Mouse (Mus musculus) kidney, adult 2 months (tissue): ENCODE measurements around the gene Tmem94. TPM values are rescaled to one million over a fixed set of nuclear protein-coding genes. Genes with fewer than 3 reads are reported as not detected.

Source experiments
- DNase-seq: peaks from one replicate; pipeline ENCODE4 v3.0.0; 2021
- H3K27ac ChIP-seq: fragments of 200-500 bp; 2 replicates; pipeline ENCODE4 v1.5.1; 2012; ENCODE audit warnings: low read depth, low read length, control low read depth, inconsistent platforms; ENCODE audit not compliant: insufficient read depth
- H3K27me3 ChIP-seq: fragments of 200-500 bp; replicated peaks from 2 replicates; pipeline ENCODE4 v1.6.1; 2012; ENCODE audit warnings: mild to moderate bottlenecking, moderate library complexity, low read length, inconsistent platforms; ENCODE audit not compliant: control insufficient read depth, insufficient read depth
- H3K36me3 ChIP-seq: fragments of 200-500 bp; 2 replicates; pipeline ENCODE4 v1.6.1; 2012; ENCODE audit warnings: mild to moderate bottlenecking, moderate library complexity, low read length, inconsistent platforms; ENCODE audit not compliant: control insufficient read depth, insufficient read depth
- H3K4me1 ChIP-seq: fragments of 200-500 bp; 2 replicates; pipeline ENCODE4 v1.6.1; 2011; ENCODE audit warnings: low read length; ENCODE audit not compliant: control insufficient read depth, insufficient read depth
- H3K4me3 ChIP-seq: fragments of 200-500 bp; 2 replicates; pipeline ENCODE4 v1.5.1; 2011; ENCODE audit warnings: mild to moderate bottlenecking, low read depth, low read length, control low read depth; ENCODE audit not compliant: insufficient read depth
- CTCF ChIP-seq: fragments of 200-500 bp; conservative IDR thresholded peaks from 2 replicates; pipeline ENCODE4 v1.5.1; 2011; ENCODE audit warnings: low read depth, mild to moderate bottlenecking, control low read depth, low read length, moderate library complexity, mixed read lengths; ENCODE audit not compliant: insufficient read depth, insufficient read length
- POLR2A ChIP-seq: fragments of 200-500 bp; IDR thresholded peaks from one replicate; pipeline ENCODE4 v1.6.1; 2011; ENCODE audit warnings: low read depth, low read length, control low read depth
- WGBS: fragments of 180-500 bp; shearing (Covaris S2); methylation state at CpG from one replicate; pipeline ENCODE4 v1.1.7; 2018; 5-methylcytosine and 5-hydroxymethylcytosine counted together
- polyA plus RNA-seq: library from polyadenylated mRNA; depleted of rRNA; stranded (reverse); fragments of >200 nt; gene quantifications from 2 replicates; pipeline ENCODE4 v1.2.3, GENCODE M21; 2012

The Tmem94 gene
- polyA plus RNA-seq, 1 experiment: 77.1 TPM

- Histone ChIP-seq H3K27me3 (no peaks in the 10 kb centered on the region), H3K27ac (peak overlapping the region; percentile 19), H3K36me3 (no peaks in the 10 kb centered on the region), H3K4me1 (peaks cover 56% of the 10 kb centered on the region), H3K4me3 (no peak overlapping the region)
- peak; percentile 69 for DNase-seq
- TF ChIP-seq CTCF: no peak
- no peak for TF ChIP-seq POLR2A
- WGBS: 65% methylated on average over 17 of the region's 17 CpGs
These were observed 12.5 kb downstream of the Tmem94 start for GRCm38 (mm10) chr11:115777487-115778335.

DNA sequence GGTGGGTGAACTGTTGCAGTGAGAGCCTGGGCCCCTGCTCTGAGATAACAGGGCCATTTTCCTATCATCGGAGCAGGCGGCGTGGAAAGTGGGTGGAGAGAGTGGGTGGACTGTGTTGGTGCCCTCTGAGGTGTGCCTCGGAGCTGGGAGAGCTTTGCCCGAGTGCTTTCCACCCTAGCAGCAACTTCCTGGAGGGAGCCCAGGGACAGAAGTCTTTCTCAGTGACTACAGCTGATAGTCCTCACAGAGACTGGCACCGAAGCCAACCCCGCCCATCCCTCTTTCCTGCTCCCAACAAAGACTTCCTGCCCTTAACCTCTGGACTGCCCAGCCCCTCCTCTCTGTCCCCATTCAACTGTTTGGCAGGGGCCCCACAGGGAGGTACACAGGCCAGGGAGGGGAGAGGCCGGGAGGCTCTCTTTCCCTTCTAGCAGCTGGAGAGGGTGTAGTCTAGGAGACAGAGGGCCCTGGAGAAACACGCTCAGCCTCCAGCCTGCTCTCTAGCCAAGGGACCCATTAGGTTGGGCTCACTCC, 13.9 kb downstream of the Tmem94 start:
- H3K27ac ChIP-seq: peak overlapping the region; percentile 80
- peak; percentile 97 for DNase-seq
- no peaks in the 10 kb centered on the region for H3K36me3 ChIP-seq
- H3K27me3 ChIP-seq: no peaks in the 10 kb centered on the region
- H3K4me3 ChIP-seq: no peak overlapping the region
- 4% methylated on average over 9 of the region's 9 CpGs for WGBS
- no peak for TF ChIP-seq POLR2A
- TF ChIP-seq CTCF: no peak
- H3K4me1 ChIP-seq: peaks cover 56% of the 10 kb centered on the region

- TF ChIP-seq POLR2A (no peak), CTCF (no peak)
- H3K27me3 ChIP-seq: no peaks in the 10 kb centered on the region
- peak overlapping the region; percentile 10; the same call in 1 of the 2 replicates for H3K4me3 ChIP-seq
- peaks cover 47% of the 10 kb centered on the region for H3K4me1 ChIP-seq
- H3K36me3 ChIP-seq: no peaks in the 10 kb centered on the region
- WGBS: 35% methylated on average over 20 of the region's 20 CpGs
- peak overlapping the region; percentile 80 for H3K27ac ChIP-seq
- DNase-seq: peak; percentile 74
These were observed 15.2 kb downstream of the Tmem94 start for GRCm38 (mm10) chr11:115780141-115781070.

DNA sequence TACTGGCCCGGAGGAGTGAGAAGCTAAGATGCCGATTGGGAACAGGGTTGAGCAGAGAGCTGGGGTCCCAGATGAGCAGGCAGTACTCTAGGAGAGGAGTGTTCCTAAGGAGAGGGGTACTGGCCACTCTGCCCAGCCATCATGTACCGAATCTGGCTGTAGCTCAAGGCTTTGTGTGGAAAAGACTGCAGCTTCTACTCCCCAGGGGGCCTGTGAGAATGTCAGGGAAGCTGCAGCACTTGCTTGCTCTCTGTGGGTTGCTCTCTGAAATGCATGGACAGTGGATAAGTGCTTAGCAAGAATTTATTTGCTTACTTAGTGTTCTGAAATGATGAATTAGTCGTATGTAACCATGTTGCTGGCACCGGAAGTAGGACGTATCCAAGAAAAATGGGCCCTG, 21.2 kb downstream of the Tmem94 start:
- Histone ChIP-seq H3K27me3 (no peaks in the 10 kb centered on the region), H3K4me3 (no peak overlapping the region), H3K36me3 (no peaks in the 10 kb centered on the region), H3K27ac (no peak overlapping the region), H3K4me1 (no peaks in the 10 kb centered on the region)
- no peak for DNase-seq
- no peak for TF ChIP-seq CTCF
- no peak for TF ChIP-seq POLR2A
- 64% methylated on average over 6 of the region's 6 CpGs for WGBS

DNA sequence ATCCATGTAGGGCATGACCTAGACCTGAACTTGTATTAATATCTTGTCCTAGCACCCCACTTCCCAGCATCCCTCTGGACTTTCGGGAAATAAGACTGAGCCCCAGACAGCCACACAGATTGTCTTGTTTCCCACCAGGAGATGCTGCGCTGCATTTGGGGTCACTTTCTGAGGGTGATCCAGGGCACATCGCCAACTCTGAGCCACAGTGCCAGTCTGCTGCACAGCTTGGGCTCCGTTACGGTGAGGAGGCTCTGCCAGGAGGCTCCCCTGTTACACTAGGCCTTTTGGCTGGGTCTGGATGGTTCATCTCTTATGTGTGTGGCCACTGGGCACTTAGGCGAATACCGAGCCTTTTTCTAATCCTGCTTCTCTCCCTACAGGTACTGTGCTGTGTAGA, 24.6 kb downstream of the Tmem94 start:
- Histone ChIP-seq H3K36me3 (no peaks in the 10 kb centered on the region; the same call in none of the 2 replicates), H3K4me3 (no peak overlapping the region), H3K27ac (no peak overlapping the region), H3K27me3 (no peaks in the 10 kb centered on the region), H3K4me1 (no peaks in the 10 kb centered on the region)
- no peak for TF ChIP-seq POLR2A
- TF ChIP-seq CTCF: no peak
- WGBS: 91% methylated on average over 7 of the region's 7 CpGs
- DNase-seq: no peak

DNA sequence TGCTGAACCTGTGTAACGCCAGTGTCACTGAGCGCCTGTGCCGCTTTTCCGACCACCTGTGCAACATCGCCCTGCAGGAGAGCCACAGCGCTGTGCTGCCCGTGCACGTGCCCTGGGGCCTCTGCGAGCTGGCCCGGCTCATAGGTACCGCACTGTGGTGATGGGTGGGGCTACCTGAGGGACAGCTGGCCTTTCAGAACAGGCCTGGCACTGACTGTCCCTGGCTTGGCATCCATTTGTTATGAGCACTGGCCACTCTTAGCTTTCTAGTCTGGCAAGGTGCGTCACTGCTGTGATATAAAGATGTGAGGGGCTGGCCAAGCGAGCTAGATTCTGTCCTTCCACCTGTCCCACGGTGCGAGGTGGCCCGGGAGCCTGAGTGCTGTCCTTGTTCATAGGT, 26.7 kb downstream of the Tmem94 start:
- Histone ChIP-seq H3K36me3 (peaks cover 2% of the 10 kb centered on the region), H3K27ac (no peak overlapping the region), H3K4me3 (no peak overlapping the region), H3K4me1 (no peaks in the 10 kb centered on the region), H3K27me3 (no peaks in the 10 kb centered on the region)
- TF ChIP-seq POLR2A: no peak
- TF ChIP-seq CTCF: no peak
- DNase-seq: no peak
- 76% methylated on average over 16 of the region's 16 CpGs for WGBS
